Mouse (Mus musculus) retina, postnatal 7 days (tissue): ENCODE measurements around the gene Pim2.
"Not testable (repeated sequence)": the region's sequence is repeated elsewhere in the genome, so short reads cannot be mapped to it uniquely, and the experiment has no call there.

Experiments used
- DNase-seq: peaks from one replicate; pipeline ENCODE4 v3.0.0-alpha.2; 2012; ENCODE audit warnings: low read depth, low spot score

Gene Pim2

GRCm38 (mm10) chrX:7907735-7908134 is 29.7 kb downstream of the Pim2 start, which contains the start of gene Gm10491:
TSS of gene Gm10491 (minus strand) at chrX:7907835.
- no peak for DNase-seq

DNA sequence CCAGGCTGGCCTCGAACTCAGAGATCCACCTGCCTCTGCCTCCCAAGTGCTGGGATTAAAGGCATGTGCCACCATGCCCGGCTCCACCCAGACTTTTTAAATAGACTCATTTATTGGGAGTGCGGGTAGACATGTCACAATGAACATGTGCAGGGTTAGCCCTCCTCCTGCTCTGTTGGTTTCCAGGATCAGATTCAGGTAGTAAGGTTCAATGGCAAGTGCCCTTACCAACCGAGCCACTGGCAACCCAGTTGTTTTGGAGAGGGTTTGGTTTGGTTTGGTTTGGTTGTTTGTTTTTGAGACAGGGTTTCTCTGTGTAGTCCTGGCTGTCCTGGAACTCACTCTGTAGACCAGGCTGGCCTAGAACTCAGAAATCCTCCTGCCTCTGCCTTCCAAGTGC is 31.2 kb downstream of the Pim2 start, which contains the start of gene Gm10490:
Gene Gm10490, plus strand, starts transcription at position 301 of the 400 bp plus-strand sequence.
- DNase-seq = not testable (repeated sequence)

DNA sequence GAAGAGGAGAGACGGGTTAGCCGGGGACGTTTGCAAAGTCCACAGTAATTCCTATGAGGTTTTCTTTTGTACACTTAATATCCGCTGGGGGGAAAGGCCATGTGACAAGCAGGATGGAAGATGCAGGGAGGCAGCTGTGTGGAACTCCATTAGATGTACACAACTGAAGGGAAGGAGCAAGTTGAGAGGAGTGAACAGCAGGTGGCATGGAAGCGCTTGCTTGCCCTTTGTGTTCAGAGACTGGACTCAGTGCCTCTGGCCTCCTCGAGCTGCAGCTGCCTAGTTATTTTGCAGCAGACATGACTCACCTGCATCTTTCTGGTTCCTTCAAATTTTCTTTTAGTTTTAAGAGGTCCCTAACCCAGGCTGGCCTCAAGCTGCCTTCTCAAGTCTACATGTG is 32.4 kb downstream of the Pim2 start:
- no peak for DNase-seq

DNA sequence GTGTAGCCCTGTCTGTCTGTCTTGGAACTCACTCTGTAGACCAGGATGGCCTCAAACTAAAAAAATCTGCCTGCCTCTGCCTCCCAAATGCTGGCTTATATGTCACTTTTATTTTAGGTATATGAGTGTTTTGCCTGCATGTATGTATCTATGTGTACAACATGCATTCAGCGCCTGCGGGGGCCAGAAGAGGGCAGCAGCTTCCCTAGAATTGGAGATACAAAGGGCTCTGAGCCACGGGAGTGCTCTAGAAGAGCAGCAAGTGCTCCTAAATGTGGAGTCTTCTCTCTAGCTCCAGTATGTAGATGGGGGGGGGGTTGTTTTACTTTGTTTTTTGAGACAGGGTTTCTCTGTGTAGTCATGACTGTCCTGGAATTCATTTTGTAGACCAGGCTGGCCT is 37.6 kb downstream of the Pim2 start:
- not testable (repeated sequence) for DNase-seq

DNA sequence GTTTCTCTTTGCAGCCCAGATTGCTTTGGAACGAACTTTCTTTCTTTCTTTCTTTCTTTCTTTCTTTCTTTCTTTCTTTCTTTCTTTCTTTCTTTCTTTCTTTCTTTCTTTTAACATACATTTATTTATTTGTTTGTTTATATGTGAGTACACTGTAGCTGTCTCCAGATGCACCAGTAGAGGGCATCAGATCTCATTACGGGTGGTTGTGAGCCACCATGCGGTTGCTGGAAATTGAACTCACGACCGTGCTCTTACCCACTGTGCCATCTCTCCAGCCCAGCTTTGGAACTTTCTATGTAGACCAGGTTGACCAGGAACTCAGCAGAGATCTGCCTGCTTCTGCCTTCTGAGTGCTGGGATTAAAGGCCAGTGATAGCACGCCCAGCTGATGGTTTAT is 39.9 kb downstream of the Pim2 start:
- not testable (repeated sequence) for DNase-seq

GRCm38 (mm10) chrX:7919601-7920383 is 41.7 kb downstream of the Pim2 start, which contains the start of gene Pcsk1n:
TSS of gene Pcsk1n (plus strand) at chrX:7919822.
- peak; percentile 48 for DNase-seq

DNA sequence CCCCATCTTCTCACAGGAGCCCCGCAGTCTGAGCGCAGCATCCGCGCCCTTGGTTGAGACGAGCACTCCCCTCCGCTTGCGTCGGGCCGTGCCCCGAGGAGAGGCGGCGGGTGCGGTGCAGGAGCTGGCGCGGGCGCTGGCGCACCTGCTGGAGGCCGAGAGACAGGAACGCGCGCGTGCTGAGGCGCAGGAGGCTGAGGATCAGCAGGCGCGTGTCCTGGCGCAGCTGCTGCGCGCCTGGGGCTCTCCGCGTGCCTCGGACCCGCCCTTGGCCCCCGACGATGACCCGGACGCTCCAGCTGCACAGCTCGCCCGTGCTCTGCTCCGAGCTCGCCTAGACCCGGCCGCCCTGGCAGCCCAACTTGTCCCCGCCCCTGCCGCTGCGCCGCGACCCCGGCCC is 44.0 kb downstream of the Pim2 start:
- DNase-seq = no peak

- no peak for DNase-seq
These were observed 48.2 kb downstream of the Pim2 start for GRCm38 (mm10) chrX:7926266-7926665.

DNA sequence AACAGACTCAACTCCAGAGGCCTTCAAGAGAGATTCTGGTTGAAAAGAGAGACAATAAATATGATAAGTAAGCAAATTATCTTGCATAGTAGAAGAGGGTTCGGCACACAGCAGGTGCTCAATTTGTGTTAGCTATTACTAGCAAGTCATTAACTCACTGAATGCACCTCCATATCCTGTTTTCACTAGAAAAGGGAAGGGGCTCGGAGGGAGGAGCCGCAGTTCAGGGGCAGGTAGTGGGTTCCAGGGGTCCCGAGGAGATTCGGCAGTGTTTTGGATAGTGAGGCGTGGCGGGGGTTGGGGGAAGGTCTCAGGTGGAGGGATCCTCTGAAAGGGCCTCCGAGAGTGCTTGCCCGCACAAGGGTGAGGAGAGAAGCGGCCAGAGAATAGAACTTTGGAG is 49.1 kb downstream of the Pim2 start:
- no peak for DNase-seq

DNA sequence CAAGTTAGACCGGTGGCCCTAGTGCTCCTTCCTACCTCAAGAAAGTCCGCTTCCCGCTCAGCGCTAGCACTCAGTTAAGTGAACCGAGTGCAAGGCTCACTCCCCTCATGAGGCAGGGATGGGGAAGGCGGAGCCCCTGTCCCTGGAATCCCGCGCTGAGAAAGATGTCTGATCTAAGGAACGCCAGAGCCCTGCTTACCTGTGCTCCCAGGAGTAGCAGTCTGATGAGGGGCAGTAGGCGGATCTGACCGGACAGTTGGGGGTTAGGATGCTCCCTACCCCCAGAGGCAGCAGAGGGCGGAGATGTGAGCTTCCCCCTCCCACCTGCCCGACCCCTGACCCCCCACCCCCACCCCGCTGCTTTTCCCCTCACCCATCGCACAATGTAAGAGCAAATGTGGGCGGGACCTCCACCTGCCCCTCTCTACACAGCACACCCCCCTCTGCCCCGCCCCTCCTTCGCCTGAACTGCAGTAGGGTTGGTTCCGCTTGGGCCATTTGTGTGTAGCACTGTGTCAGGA is 50.3 kb downstream of the Pim2 start, which contains the start of gene Eras:
Gene Eras, minus strand, starts transcription at position 338 of the 521 bp plus-strand sequence.
- no peak for DNase-seq
